Mouse (Mus musculus): ENCODE data around the gene Smc1a. TPM values are rescaled to one million over a fixed set of nuclear protein-coding genes. Genes with fewer than 3 reads are reported as not detected.

Gene Smc1a
- total RNA-seq (2021): 10 to 100 TPM; 49.0 to 54.6 TPM

DNA sequence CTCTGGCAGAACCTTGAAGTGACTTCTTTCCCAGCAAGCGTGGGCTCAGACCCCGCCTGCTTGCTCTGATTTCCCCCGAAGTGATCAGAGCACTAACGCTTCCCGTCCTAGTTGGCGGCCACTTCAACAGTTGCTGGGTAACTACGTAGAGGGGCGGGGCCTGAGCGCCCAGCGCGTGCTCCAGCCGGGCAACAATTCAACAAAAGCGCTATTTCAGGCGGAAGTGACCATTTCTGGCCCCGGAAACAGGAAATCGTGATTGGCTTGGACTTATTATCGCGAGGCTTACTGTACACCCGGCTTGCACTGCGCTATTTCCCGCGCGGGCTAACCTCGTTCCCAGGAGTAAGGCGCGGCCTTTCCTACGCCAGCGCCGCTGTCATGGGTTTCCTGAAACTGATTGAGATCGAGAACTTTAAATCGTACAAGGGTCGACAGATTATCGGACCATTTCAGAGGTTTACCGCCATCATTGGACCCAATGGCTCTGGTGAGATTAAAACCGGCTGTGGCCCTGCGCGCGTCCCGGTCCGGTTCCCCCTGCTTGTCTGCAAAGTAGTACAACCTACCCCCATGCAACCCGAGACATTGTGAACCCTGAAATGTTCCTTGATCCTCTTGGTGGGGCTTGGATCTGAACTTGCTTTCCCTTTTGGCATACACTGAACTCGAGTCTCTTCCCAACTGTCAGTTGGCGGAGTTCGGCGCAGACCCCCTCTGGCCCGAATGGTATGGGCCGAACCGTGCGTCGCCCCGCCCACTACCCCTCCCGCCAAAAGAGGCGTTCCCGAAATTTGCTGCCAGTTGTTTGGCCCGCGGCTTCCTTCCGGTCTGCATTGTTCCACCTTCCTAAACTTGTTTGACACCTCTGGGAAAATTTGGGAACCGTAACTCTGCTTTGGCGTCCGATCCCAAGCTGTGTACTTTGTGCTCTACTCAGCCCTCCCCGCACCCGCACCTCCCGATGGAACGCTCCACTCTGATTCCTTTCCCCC lies at the start of gene Smc1a, which contains the start of gene Ribc1:
Gene Smc1a, plus strand, starts transcription at position 278 of the 995 bp plus-strand sequence.
Gene Ribc1, minus strand, starts transcription at position 145 of the 995 bp plus-strand sequence.
- DNase-seq: peak; percentile 87 to 89

DNA sequence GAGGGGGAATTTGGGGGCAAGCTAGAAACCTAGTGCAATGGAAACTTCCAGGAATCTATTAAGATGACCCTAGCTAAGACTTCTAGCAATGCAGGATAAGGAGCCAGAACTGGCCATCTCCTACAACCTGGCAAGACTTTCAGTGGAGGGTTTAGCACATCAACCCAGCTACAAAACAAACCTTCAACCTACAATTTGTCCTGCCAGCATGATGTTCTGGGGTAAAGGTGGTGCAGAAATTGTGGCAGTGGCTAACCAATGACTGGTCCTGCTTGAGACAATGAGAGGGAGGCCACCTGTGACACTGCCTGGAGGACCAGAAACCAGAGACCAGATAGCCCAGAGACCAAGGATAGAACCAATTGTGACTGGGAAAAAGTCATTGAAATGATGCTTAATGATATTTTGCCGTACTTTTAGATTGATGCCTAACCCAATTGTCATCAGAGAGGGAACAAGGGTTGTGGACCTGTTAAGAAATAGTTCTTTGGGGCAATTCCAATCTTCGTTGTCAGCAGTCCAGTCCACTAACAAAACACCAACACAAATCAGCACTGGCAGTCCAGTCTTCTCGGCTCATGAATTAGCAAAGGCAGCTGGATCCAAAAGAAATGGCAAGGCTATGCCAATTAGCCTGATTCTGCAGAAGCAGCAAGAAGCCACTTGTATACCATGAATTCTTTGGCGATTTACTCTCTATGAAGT lies 17.1 kb upstream of the Smc1a start:
- no peak for DNase-seq

DNA sequence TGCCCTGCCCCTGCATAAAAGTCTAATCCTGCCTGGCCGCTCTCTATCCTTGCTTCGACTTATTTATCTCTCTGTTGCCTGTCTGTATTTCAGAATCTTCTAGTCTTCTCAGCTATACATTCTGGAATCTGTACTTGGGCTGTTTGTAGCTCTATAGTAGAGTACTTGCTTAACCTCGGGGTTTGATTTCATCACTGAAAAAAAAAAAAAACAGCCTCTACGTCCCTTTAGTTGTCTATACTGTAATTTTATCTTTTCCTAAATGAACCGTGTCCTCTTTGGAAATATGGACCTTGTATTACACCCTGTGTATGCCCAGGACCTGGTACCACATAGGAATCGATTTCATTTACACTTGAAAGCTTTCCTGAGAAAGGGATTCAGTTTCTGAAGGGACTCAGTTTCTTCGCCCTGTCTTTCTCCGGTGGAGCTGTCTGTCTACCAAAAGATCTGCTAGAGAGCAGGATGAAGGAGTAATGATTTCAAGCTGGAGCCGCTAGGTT lies 15.0 kb upstream of the Smc1a start:
- DNase-seq: no peak

DNA sequence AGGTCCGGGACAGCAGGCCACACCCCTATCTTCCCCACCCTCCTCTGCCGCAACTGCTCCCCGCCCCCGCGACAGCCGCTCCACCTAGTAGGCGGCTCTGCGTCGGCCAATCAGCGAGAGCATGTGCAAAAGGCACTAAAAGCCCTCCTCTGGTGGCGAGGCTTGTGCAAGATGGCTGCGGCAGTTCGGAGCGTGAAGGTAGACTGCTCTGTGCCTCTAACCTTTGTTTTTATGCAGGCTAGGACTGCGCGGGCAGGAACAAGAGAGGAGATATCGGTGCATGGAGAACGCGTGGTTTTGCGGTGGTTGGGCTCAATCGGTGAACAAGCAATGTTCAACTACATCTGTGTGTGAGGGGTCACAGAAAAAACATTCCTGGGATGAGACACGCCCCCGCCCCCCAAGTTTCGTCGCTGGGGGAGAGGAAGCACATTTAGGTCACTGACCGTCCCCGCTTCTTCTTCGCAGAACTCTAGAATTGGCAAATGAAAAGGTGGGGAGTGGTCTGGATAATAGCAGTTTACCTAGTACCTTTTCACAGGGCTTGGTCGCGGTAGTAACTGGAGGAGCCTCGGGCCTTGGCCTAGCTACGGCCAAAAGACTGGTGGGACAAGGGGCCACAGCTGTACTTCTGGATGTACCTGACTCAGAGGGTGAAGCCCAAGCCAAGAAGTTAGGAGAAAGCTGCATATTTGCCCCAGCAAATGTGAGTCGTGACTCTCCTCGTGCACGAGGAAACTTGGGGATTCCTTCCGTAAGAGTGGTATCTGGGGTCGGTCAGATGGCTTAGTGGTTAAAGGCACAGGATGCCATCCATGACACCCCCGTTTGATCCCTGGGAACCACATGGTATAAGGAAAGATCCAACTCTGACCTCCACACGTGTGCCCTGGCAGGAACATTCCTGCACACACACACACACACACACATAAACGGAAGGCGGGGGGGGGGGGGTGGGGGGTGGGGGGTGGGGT lies 14.2 kb upstream of the Smc1a start, which contains the start of gene Hsd17b10:
Gene Hsd17b10, plus strand, starts transcription at position 109 of the 974 bp plus-strand sequence.
- peak; percentile 77 to 81 for DNase-seq

GRCm38 (mm10) chrX:152002865-152003264 lies 13.4 kb upstream of the Smc1a start:
- DNase-seq: no peak

DNA sequence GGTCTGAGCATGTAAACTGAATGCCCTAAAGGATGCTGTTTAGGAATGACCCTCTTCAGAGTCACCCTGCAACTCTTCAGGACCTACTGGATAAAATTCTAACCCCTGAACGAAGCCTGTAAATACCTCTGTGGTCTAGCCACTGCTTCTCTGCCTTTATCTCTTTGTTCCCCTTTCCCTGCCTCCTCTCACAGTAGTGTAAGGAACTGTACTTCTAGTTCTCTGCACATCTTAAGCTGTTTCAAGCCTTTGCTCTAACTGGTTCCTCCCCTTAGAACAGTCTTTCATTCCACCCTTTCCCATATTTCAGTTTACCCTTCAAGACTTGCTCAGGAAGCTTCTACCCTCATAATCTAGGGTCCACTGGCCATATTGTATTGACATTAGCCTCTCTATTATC lies 8.4 kb upstream of the Smc1a start:
- DNase-seq: no peak

- no peak for DNase-seq
Measured at GRCm38 (mm10) chrX:152015752-152016150, 477 bp upstream of the Smc1a start.

DNA sequence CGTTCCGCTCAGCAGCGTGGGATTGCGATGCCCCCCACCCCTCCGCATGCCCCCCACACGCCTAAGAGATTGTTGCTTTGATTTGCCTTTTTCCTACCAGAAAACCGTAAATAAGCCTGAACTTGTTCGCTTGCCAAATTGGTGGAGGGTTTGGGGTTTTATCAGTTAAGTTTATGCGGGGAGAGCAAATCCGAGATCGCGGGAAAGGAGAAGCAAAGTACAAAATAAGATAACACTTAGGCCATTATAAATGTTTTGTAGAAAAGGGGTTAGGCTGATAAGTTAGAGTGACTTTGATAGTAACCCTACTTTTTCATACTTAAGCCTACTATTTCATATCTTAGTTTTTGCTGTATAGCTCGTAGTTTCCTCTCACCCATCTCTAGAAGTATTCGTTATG lies 958 bp downstream of the Smc1a start:
- no peak for DNase-seq

DNA sequence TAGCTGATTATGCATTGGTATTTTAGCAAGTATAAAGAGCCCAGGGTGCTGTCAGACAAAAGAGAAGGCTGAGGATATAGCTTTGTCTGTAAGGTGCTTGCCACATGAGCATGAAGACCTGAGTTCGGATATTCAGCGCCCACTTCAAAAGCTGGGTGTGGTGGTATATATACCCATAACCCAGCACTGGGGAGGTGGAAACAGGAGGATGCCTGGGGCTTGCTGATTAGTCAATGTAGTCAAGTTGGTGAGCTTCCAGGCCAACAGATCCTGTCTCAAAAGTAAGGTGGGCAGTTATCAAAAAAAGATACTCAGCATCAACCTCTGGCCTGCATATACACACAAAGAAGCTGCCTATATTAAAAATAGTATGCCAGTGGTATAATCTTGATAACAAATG lies 3.1 kb downstream of the Smc1a start:
- DNase-seq: no peak

GRCm38 (mm10) chrX:152039865-152040264 lies 23.6 kb downstream of the Smc1a start:
- DNase-seq: no peak

- no peak for DNase-seq
Measured at GRCm38 (mm10) chrX:152047230-152047629, 31.0 kb downstream of the Smc1a start.

- no peak for DNase-seq
Measured at GRCm38 (mm10) chrX:152052546-152052945, 36.3 kb downstream of the Smc1a start.

DNA sequence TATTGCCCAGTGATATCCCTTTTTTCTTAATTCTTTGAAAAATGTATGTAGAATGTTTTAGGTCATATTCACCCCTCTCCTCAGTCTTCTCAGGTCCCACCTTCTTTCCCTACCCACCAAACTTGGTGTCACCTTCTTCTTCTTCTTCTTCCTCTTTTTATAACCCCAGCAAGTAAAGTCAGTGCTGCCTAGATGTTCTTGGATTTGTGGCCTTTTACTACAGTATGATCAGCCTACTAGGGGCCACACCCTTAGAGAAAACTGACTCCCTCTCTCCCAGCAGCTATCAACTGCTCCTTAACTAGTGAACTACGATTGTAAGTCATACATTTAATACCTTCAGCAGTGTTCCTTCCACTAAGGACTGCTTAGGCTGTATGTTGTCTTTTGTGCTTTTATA lies 37.9 kb downstream of the Smc1a start:
- no peak for DNase-seq

DNA sequence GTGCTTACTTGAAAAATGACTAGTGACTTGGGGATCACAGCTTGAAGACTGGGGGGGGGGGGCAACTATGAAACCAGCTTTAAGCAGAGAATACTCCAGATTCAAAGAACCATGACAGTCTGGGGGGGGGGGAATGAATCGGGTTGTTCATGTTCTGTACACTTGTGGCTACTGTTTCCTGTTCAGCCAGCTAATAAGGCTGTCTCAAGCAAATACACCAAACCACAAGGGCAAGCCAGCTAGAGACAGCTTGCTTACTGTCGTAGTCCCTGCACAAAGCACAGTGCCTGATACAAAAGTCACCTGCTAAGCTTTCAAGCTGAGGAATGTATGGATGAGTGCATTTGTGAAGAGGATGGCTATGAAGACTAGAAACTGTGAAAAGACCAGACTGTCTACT lies 49.4 kb downstream of the Smc1a start:
- no peak for DNase-seq

- peak in 1 of 2 experiments; percentile 4 for DNase-seq
Measured at GRCm38 (mm10) chrX:152067789-152068188, 51.6 kb downstream of the Smc1a start.

GRCm38 (mm10) chrX:152089832-152090614 lies 73.8 kb downstream of the Smc1a start:
- peak; percentile 62 to 65 for DNase-seq

DNA sequence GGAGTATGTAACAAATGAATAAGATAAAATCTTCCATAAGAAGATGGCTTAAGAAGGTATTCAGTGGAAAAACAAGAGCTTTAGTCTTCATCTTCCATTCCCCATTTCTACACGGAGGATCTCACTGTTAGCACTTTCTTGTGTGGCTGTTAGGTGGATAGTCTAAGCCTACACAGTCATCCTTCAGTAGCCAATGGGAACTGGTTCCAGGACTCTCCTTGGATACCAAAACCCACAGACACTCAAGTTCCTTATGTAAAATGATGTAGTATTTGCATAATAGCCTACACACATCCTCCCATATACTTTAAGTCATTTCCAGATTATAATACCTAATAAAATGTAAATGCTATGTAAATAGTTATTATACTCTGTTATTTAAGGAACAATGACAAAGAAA lies 81.3 kb downstream of the Smc1a start:
- DNase-seq: no peak

Measured in layer of hippocampus, postnatal 36 days (tissue).